Mouse (Mus musculus) ovary, adult 18-20 months (tissue): ENCODE measurements around the gene Cipc.

Source experiments
- DNase-seq: peaks from one replicate; pipeline ENCODE4 v3.0.0; 2022; ENCODE audit warnings: low spot score, mixed read lengths

The Cipc gene

DNA sequence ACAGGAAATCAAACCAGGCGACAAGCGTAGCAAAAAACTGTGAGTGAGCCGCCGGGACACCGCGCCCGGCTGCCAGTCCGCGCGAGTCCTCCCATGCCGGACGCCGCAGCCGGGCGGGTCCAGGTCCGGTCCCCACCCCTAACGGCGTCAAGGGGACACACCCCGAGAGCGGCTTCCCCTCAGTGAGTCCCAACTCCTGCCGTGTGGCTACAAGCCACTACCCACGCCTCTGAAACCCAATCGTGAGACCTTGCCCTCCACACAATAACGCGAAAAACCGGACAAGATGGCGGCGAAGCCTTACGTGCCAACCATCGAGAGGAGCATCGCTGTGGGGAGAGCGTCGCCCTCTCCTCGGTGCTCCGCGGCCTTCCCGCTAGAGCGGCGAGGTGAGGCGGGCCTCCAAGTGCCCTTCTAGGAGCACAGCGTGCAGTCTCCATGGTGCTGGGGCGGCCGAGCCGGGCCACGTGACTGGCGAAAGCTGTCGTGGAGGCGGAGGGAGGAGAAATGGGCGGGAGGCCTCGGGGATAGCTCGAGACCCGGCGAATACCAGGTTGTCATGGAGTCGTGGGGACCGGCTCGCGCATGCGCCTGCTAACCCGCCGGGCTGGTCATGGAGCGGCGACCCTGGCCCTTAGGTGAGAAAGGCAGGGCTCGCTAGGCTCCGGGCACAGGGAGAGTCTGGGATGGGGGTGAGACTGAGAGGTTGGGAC, at the start of gene Cipc:
Cipc (plus strand) TSS at position 182 of the 713 bp plus-strand sequence.
- DNase-seq = peak; percentile 99

DNA sequence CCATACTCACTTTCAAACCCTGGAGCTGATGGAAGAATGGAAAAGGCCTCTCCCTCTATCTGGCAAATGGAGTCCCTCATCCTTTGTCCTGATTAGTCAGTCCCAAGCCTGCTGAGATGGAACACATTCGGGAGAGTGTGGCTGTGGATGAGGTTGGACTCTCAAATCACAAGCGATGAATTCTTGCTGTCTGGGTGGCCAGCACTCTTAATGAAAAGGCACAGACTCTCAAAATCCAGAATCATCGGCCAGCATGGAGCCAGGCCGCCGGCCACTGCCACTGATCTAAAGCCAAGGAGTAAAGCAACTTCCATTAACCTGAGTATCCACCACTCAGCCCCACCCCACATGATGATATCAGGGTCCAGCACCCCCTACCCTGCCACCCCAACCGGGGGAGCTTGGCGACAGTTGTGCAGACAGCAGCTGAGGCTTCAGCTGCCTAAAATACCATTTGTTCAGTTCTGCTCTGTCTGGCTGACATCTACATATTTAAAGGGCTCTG, 49.0 kb upstream of the Cipc start:
- DNase-seq = no peak

DNA sequence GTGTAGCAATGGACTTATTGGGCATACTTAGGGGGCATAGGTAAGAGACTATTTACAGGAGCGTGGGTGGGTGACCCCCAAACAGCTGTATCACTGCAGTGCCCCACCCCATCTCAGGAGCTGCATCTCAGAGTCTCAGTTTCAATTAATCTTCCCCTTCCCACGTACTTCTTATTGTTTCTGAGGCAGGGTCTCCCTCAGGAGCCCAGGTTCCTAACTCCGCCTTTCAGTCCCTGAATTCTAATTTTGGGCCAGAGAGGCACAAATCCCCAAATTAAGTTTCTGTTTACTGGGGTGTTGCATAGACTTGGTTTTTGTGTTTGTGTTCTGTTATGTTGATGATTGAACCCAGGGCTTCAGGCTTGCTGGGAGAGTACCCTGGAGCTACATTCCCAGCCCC, 48.4 kb upstream of the Cipc start:
- DNase-seq = no peak

DNA sequence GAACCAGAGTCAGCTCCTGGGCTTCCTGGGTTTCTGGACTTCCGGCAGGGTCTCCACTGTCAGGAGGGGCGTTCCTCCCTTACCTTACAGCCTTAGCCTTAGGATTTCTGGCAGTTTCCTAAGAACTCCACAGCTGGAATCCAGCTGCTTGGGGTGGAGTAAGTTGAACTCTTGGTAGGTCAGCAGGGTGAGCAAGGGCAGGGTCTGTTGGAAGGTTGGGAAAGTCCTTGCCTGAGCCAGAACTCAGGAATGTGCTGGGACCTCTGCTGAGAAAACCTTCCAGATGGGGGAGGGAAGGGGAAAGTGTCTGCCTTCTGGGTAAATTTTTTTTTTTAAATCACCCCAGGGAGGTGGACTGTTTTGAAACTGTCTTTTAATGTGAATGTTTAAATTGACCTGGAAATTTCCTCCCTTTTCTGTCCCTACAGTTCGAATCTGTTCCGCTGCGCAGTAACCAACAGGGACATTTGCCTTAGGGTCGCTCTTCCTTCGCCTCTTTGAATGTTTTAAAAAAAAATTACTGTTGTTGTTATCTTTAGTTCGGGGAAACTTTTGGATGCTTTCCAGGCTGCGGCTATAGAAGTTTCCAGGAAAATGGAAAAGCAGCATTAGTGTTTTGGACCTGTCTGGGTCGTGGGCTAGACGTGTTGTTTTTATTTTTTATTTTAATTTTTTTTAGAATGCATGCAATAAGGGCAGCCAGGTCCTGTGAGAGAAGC, 47.2 kb upstream of the Cipc start:
- no peak for DNase-seq

- DNase-seq = no peak
Measured at GRCm38 (mm10) chr12:86903828-86904806, 42.7 kb upstream of the Cipc start.

GRCm38 (mm10) chr12:86905203-86905602, 41.6 kb upstream of the Cipc start:
- DNase-seq = no peak

DNA sequence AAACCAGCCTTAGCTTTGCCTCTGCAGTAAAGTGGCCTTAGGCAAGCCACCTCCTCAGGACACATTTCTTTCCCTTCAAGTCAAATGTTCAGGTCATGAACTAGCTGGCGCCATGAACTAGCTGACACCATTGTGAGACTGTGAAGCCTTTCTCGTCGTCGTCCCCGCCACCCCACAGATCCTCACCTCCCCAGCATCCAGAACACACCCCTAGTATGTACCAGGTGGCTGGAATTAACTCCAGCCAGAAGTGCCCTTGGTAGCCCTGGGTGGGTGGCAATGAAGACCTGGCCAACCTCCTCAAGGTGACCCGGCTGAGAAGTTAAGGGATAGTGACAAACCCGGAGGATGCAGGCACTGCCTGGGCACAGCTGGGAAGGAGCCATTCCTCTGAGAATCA, 41.0 kb upstream of the Cipc start:
- DNase-seq = no peak

- DNase-seq = no peak
Measured at GRCm38 (mm10) chr12:86906395-86906794, 40.4 kb upstream of the Cipc start.

DNA sequence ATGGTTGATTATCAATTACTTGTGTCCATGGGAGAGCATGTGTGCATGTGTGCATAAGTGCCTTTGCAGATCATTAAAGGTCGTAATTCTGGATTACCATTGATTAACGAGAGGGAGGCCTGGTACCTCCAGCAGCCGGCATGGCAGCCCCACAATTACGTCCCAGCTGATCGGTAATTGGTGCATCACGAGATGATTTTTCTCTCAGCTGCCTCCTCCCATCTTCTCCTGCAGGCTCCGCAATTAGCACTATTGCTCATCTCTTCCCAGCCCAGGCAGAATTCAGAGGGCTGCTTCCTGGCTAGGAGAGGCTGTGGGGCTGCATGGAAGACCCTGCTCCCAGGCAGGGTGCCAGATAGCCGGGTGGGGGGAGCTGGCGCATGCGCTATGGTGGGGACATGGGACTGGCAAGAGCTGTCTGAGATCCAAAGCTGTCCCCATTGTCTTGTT, 35.3 kb upstream of the Cipc start:
- DNase-seq = no peak

GRCm38 (mm10) chr12:86912335-86913093, 34.3 kb upstream of the Cipc start:
- no peak for DNase-seq

- DNase-seq = no peak
Measured at GRCm38 (mm10) chr12:86914351-86914750, 32.5 kb upstream of the Cipc start.

GRCm38 (mm10) chr12:86914756-86915155, 32.1 kb upstream of the Cipc start:
- no peak for DNase-seq

GRCm38 (mm10) chr12:86915617-86916016, 31.2 kb upstream of the Cipc start:
- no peak for DNase-seq

- DNase-seq = no peak
Measured at GRCm38 (mm10) chr12:86916796-86917573, 29.9 kb upstream of the Cipc start.

GRCm38 (mm10) chr12:86918361-86918967, 28.4 kb upstream of the Cipc start:
- no peak for DNase-seq

GRCm38 (mm10) chr12:86918983-86919722, 27.7 kb upstream of the Cipc start:
- DNase-seq = no peak

DNA sequence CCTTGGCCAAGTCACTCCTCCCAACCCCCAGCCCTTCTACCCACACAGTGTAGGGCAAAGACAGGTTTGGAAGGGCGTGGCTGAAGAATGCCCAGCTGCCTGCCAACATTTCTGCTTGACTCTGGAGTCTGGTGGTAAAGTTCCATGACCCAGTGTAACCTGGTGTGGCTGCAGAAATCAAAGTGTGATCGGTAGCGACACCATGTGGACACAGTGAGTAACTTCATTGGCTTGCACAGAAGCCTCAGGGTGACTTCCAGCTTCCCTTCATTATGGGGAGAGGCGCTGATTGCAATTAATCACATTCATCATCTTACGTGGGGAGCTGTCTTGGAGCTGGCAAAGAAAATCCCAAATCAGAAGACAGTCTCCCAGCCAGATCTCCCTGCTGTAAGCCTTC, 23.0 kb upstream of the Cipc start:
- peak; percentile 41 for DNase-seq

DNA sequence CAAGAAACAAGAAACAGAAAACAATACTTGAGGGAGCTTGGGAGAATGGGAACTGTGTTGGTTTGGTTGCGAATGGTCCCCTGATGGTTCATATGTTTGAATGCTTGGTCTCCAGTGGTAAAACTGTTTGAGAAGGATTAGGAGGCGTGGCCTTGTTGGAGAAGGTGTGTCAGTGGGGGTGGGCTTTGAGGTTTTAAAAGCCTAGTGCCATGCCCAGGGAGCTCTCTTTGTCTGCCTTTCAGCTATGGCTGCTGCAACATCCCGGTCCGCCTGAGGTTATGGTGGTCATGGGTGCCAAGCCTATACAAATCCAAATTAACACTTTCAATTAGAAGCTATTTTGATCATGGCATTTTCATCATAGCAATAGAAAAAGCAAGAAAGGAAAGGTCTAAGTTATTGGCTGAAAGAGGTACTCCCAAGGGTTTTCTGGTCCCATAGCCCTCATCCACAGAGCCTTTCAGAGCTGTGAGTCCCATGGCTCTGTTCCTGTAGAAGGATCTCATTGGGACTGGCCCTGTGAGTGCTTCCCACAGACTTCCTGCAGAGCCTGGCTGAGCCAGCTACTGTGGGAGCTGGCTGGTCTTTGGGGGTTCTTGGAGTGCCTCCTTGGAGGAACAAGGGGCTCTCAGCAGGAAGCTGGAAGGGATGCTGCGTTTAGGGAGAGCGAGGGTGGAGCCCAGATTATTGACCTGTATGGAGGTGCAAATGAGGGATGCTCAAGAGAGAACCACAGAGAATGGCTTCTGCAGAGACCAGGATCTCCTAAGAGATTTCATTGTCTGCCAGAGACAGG, 15.7 kb upstream of the Cipc start:
- DNase-seq = no peak
